Mouse (Mus musculus) cerebellum, postnatal 4 days (tissue): ENCODE results near the gene Tert.

Experiments
- DNase-seq, 2 experiments: peaks; one replicate each; pipeline ENCODE4 v3.0.0; 2022; ENCODE audit warnings: low spot score in 2 of 2, mixed read lengths in 1 of 2

Tert gene

DNA sequence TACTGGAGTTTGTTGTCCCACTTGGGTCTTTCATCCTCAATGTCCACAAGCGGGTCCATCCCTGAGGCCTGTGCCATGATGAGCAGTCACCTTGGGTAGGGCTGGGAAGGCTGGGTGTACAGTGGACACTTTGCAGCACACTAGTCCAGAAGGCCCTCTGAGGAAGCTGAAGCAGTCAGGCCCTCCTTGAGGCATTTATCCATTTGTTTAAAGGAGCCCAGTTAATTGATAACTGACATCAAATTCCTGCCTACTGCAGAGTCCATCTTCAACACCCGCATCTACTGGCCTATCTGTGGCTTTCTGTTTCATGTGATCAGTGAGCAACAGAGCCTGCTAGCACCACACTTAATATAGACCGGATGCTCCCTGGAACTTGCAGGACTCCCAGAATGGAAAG is 51.1 kb downstream of the Tert start, which contains the start of gene Slc6a18:
Gene Slc6a18 (minus strand): TSS at position 171 of the 400 bp plus-strand sequence.
- DNase-seq: no peak

- no peak for DNase-seq
Observed at GRCm38 (mm10) chr13:73679311-73679710, 52.6 kb downstream of the Tert start.

DNA sequence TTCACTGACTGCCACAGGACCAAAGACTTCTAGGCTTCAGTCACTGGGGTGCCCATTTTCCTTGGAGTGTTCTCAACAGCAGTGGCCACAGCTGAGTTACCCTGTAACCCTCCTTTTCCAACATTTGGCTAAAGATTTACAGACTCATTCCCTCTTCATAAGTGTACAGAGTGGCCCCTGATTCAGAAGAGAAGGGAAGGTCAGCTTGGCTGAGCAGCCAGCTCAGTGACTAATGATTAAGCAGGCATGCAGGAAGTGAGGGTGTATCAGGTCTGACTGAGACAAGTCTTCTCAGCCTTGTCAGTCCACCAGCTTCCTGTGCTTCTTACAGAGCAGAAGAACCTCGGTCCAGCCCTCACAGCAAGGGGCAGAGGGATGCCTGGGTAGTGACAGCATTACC is 53.7 kb downstream of the Tert start:
- DNase-seq: no peak

- no peak for DNase-seq
Observed at GRCm38 (mm10) chr13:73682226-73682625, 55.5 kb downstream of the Tert start.

- no peak for DNase-seq
Observed at GRCm38 (mm10) chr13:73683682-73684081, 57.0 kb downstream of the Tert start.

- no peak for DNase-seq
Observed at GRCm38 (mm10) chr13:73684412-73684811, 57.7 kb downstream of the Tert start.

DNA sequence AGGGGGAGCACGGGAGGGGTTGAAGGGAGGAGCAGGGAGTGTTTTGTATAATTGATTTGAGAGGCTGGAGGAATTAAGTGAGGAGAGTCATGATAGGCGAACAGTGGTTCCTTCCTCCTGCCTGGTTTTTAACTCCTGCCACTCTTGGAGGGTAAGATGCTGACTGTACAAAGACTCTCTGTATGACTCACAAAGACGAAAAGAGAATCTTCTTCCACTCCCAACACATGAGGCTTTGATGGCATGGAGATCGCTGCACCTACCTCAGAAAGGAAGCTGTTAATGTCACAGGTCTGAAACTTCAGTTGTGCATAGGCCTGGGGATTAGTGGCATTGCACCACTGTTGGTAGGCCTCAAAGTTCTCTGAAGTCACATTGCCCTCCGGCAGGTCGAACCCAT is 58.8 kb downstream of the Tert start:
- no peak for DNase-seq

DNA sequence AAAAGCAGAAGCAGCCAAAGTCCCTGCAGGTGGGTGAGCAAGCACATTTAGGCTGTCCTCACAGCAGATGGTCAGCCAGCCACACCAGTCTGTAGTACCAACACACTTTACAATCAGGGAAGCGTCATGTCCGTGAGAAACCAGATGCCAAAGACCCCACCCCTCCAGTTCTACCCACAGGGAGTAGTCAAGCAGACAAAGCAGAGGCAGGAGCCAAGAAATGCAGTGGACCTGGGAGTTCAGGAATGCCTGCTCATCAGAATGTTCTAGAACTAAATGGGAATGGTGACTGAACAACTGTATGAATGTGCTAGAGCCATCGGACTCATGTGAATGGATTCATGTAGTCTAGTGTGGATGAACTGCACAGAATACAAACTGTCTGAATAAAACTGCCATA is 60.9 kb downstream of the Tert start:
- no peak for DNase-seq

DNA sequence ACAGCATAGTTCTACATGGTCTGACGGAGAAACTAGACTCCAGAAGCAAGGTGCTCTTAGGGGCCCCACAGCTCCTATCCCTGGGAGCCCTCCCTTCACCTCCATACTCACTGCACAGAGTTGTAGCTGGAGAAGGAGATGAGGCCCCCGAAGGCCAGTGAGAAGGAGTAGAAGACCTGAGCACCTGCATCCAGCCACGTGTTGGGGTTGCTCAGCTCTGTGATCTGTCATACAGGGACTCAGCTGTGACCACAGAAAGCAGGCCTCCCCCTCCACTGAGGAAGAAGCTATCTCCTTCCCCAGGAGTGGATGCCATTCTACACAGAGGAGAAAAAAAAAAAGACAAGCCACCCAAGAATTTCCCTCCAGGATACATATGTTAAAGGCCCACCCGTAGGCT is 62.2 kb downstream of the Tert start:
- DNase-seq: no peak

DNA sequence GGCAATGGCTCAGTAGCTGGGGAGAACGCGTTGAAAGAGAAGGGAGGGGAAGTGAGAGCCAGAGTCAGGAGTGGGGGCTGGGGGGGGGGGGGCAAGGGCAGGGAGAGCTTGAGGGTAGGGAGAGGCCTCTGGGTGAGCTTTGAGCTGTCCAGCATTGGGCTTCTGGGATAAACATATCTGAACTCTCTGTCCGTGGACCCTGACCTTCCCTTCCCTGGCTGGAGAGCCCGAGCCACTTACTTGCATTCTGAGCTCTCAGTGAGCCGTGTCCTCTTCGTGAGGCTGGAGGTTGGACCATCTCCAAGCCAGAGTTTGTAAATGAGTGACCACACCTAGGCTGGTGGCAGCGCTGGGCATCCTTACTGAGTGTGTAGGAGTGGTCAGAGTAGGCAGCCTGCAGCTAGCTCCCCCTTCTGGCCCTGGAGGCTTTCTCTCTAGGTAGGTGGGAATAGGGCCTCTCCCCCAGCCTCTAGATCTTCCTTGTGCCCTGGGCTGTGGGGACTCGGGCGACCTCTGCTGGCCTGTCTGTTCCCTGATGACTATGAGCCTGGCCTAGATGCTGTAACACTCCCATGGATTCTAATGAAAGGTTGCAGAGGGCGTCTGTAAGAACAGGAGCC is 65.6 kb downstream of the Tert start:
- peak; percentile 43 to 67 for DNase-seq

- DNase-seq: no peak
Observed at GRCm38 (mm10) chr13:73693333-73693732, 66.6 kb downstream of the Tert start.

DNA sequence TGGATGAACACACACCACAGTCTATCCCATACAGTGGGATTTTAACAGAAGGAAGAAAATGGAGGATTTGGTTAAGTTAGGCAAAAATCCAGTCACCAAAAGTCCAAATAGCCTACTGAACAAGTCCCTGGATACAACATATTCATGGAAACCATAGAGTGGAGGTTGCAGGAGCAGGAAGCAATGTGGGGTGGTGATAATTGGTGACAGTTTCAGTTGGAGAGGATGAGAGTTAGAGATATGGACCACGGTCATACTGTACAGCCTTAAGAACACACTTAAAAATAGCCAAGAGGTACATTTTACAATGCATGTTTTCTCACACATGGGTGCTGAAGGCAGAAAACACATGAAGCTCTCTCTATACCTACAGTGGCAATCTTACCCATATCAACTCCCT is 68.3 kb downstream of the Tert start:
- DNase-seq: no peak

GRCm38 (mm10) chr13:73696529-73696928 is 69.8 kb downstream of the Tert start:
- no peak for DNase-seq
